Mouse (Mus musculus) c-Kit-positive CD71-positive TER-119-positive erythroid progenitor cells, embryonic 14.5 days (primary cell): ENCODE data around the gene Inafm2.

ENCODE experiments used
- DNase-seq: peaks from one replicate; pipeline ENCODE4 v3.0.0-alpha.2; 2013; ENCODE audit warnings: low spot score

The Inafm2 gene

DNA sequence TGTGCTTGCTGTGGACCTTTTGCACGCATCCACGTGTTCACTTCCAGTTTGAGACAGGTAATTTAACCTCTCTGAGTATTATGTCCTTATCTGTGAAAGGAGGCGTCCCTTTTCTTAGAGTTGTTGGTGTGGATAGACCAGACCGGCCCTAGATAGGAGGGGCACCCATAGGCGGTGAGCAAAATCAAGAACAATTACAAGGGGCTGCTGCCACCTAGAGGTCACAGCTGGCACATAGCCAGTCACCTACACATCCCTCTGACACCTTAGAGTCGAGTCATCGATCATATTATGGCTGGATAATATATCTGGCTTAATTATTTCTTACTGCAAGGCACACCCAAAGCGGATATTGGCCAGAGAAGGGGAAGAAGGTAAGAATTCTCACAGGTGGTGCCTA is 14.3 kb downstream of the Inafm2 start:
- DNase-seq, result peak; percentile 76

DNA sequence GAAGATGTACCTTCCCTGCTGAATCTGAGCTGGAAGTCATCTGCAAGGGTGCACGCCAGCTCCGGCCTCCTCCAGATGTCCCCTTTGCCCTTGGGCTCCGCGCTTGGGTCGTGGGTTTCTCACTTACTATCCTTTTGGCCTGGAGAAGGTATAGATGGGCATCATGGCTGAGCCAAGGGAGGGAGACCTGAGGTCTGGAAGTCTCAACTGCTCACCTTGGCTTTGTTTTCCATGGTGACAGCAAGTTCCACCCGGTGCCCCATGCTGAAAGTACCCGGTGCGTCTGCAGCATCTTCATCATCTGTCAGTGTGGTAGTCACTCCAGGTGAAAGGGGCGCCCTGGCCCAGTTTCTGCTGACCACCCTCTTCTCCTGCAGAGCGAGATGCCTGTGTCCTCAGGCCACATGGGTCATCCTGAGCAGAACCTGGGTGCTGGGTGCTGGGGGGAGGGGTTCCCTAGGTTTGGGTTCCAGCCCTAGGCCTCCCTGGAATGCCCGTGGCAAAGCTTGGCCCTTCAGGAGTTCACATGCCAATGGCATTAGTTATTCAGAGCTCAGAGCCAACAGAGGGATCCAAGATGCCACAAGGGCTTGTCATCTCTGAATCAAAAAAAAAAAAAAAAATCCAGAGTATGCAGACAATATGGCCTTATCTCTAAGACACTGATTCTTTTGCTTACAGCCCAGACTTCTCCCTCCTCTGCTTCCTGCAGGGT is 14.9 kb downstream of the Inafm2 start:
- no peak for DNase-seq

DNA sequence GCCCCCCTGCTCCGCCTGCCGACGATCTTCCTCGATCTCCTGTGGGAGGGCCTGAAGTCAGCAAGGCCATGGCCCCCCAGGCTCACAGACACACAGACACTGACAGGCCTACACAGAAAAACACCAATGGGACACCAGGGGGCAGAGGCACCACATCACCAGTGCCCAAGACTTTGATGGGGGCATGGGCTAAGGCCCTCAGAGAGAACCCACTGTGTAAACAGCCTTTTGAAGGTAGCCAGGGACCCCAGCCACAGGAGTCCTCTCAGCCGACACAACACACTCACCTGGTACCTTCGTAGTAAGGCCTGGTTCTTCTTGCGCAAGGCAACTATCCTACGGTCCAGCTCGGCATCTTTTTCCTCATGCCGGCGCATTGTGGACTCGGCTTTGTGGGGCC is 15.8 kb downstream of the Inafm2 start:
- no peak for DNase-seq

DNA sequence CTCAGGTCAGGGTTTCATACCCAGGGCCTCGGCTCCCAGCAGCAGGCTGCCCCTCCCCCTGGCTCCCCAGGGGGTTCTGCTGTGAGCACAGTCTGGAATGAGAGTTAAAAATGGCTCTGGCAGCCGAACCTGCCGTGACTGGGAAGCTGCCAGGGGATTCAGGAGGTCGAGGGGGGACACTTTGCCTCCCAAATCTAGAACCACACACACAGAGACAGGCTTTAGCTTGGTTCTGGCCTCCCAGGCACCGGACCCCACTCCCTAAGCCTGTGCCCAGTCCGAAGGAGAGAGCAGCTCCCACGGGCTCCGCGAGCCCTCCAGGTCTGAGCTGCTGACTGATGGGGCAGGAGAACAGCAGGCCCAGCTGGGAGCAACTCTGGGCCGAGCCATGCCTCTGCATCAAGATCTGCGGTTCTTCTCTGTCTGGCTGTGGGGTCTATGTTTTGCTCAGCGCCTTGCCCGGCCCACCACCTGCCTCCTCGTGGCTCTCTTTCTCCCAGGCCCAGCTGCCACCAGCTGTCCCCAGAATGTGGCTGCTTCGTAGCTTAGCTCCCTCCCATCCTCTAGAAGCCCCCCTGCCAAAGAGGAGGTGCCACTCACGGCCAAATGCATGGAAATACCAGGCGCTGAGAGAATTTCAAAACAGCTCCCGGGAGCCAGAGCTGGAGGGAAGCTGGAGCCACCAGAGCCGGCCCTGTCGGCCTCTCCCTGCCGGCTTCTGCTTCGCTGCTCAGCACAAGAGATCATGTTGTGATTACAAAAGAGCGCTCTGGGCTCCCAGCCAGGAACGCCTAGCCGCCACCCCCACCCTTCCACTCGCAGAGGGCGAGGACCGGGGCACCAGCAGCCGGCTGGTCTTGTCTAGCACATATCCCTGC is 16.6 kb downstream of the Inafm2 start, which contains the start of gene Ccdc9b:
TSS of gene Ccdc9b (minus strand) at position 756 of the 878 bp plus-strand sequence.
- no peak for DNase-seq

DNA sequence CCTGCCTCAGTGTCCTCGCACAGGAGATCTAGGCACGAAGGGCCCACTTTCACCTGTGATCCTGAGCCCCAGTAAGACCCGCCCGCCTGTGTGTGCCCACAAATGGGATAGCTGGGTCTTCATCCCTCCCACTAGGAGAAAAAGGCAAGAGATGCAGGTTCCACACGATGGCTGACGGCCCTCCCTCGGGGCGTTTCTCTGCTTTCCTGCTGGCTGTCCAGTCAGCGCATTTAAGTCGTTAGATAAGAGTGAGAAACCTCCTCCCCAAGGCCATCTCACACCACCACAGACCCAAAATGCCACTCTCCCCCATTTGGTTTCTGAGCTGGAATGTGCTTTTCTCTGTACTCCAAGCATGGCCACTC is 17.2 kb downstream of the Inafm2 start:
- no peak for DNase-seq

DNA sequence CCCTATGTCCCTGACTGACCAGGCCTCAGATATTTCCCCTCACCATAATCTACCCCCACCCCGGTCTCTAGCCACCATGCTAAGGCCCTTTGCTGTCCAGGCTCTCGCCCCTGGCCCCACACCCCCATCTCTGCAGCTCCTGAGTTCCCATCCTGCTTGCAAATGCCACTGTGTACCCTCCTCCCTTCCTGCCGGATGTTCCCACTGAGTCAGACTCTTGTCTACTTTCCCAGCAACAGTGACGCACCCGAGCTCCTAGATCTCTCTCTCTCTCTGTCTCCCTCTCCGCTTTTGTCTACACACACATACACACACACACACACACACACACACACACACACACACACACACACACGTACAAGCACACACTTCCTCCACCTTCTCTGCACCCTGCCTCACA is 17.9 kb downstream of the Inafm2 start:
- no peak for DNase-seq

DNA sequence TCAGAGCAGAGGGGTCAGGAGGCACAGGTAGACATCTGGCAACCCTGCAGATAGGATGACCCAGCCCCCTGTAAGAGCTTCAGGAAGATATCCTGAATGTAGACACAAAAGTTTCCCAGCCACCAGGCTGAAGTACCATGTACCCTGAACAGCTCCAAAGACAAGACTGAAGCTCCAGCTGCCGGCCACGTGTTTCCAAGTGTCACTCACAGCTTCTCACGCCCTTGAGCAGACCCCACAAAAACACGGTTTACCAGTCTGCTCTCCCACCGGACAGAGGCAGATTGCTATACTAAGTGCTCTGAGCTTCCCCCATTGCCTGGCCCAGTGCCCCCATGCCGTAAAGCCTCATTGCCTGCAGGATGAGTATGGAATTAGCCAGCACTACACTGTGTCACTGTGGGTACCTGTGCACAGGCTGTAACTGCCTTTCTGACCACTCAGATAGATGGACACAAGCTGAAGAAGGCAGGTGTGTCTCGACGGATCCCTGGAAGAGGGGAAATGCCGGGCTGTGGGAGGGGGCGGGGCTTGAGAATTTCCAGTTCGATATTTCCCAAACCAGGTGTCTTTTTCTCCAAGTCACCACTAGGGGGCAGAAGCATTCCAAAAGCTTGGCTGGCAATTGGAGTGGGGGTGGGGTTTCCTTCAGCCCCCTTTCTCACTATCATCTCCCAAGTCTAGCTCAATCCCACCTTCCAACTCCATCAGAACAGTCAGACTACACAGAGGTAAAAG is 18.7 kb downstream of the Inafm2 start:
- DNase-seq, result no peak

DNA sequence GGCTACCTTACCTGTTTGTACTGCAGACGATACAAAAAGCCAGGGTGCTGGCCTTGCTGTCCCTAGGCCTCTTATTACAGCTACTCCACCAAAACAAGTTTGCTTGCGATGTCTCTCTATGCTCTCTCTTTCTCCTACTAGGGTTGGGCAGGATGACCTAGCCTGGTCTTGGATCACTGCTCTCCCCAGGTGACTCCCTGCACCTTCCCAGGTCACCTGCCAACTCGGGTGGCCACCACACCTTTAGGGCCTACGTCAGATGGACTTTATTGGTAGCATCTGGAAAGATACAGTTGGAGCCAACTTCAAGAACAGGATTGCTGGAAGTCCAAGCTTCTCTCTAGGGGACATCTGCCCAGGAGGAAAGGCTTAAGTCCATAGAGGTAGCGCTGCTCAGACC is 19.3 kb downstream of the Inafm2 start:
- no peak for DNase-seq

DNA sequence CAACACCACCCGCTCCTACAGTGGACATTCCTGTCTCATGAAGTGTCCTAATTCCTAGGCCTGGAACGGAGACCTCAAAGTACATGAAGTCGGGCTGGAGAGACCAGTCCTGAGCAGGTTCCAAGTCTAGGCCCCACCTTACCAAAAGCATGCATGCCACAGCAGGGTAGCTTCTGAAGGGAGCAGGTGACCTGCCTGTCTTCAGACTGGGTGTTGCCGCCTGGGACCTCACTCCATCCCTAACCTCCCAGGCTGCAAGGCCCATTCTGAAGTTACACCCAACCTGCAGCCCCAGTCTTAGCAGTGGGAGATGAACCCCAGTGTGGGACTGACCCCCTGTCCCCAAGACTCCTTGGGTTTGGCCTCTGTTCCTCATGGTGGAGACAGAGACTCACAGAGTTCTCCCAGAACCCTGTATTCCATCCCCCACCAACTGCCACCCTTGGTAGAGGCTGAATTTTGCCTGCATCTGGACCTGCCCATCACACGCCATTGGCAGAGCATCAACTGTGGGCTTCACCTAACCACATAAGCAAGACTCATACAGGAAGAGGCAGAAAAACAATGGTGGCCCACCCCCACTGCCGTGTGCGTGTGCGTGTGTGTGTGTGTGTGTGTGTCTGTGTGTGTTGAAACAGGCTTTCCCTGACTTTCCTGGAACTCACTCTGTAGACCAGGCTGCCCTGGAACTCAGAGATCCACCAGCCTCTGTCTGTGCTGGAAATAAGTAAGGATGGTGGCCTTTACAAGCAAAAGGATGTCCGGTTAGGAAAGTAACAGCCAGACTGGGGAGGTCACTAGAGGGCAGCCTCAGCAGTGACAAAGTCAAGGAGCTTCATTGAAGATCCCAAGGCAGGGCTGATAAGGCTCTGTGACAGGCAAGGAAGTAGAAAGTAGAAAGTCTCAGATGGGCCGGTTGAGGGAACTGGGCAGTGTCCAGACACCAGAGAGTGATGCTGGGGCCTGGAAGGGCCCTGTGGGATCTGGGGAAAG is 20.8 kb downstream of the Inafm2 start:
- DNase-seq, result no peak

DNA sequence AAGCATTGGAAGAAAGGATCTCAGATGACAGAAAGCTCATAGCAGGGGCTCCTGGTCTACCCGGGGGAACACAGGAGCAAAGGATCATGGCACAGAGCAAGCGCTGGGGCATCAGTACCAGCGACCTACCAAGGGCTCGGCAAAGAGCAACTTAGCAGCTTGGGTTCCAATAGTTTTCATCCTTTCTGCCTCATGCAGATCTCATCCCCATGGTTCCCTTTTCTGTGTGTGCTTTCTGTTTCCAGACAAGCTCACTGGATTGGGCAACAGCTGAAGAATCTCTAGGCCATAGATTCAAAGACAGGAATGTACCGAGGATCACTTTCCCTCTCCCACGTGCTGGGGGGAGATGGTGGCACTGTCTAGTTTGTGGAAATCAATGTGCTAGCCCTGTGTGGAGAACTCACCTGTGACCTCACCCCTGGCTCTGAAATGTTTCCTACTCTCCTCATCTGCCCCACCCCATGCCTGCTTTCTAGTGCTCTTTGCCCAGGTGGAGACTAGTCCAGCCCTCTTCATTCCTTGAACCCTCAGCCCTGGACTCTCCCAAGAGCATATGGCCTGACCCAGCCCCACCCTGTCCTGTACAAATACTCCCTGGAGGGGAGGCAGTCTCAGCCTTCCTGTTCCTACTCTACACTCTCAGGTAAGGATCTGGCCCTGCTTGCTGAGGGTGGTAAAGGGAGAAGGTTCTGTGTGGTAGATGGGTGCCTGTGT is 26.8 kb downstream of the Inafm2 start, which contains the start of gene Phgr1:
TSS of gene Phgr1 (plus strand) at position 612 of the 717 bp plus-strand sequence.
- DNase-seq, result no peak

DNA sequence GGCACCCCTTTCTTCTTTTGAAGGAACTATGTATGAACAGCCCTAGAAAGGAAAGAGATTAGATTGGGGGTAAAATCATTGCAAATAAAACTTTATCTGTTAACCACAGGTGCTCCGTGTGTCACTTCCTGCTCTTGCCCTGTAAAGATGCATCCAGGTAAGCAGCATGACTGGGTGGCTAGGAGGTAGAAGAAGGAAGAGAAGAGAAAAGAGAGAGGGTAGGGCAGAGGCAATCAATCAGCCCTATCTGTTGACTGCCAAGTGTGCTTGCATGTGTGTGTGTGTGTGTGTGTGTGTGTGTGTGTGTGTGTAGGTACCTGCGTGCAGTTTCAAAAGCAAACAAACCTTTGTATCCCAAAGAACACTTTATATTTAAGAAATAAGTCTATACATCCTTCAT is 29.0 kb downstream of the Inafm2 start:
- no peak for DNase-seq

DNA sequence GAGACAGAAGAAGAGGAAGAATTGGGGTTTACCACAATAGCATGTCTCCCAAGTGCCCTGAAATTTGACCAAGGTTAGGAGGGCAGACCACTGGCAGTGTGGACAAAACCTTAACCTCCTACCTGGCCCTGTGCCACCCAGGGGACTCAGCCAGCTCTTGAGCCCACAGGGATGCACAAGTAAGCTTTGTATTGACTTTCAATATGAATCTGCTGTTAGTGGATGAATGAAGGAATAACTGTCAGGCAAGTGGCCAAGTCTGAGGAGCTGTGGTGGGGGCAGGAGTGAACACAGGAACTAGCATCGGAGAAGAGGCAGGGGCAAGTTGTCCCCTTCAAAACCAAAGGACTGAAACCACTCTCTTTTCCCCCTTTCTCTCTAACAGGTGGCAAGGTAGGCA is 29.8 kb downstream of the Inafm2 start:
- no peak for DNase-seq

DNA sequence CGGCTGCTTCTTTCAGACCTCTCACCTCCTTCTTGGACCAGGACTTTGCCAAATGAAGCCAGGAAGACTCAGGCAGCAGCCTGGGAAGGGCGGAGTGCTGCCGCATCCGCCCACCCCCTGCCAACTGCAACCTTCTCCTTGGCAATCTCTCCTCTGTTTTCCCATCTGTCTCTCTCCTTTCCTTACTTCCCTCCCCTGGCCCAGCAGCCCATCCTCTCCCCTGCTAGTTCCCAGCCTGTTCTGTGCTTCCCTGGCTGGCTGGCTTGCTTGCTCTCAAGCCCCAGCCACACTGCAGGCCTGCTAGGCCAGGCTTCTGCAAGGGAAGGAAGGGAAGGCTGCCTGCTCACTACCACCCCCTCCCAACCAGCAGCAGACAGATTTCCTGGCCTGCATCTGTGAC is 30.3 kb downstream of the Inafm2 start:
- no peak for DNase-seq

DNA sequence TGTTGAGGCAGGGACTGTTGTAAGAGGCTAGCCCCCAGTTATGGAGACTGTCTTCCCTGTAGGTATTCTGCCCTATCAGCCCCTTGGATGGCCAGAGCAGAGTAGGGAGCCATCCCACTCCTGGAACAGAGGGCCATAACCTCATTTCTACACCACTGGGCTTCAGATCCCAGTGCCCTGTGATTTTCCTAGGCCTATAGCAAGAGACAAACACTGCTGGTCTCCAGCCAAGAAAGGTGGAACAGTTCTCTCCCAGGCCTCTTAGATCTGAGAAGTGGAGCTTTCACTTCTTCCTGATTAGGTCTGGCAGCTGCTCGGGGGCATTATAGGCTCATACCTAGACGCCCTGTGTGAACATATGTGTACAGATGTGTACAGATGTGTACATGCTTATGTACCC is 30.7 kb downstream of the Inafm2 start:
- DNase-seq, result no peak

DNA sequence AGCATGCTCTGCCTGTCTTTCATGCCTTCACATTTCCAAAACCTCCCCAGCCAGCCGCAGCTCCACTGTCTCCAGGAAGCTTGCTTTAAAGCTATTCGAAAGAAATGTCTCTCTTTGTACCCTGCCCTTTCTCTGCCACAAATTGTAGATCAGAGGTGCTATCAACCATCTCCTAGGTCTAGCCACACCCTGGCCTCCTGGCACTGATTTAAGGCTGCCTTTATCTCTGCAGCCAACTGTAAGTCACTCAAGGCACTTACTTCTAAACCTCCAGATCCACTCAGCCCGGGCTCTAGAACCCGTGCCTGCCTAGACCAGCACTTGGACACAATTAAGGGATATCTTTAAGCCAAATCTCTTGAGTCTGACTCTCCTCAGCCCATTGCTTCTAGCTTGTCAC is 32.9 kb downstream of the Inafm2 start:
- no peak for DNase-seq

DNA sequence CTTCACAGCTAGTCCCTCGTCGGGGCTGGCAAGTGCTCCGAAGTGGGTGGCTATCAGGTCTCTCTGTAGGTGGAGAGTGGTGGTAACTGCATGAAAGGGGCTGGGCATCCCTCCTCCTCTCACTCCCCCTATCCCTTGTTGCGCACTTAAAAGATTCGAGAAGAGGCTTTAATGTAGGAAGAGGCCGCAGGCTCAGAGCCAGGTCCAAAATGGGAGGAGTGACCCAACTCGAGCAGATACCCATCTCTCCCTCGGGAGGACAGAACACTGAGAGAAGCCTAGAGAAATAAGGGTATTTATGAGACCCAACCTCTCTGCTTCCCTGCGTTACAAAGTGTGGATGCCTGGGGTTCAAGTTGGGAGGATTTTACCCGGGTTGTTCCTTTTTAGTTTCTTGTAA is 33.5 kb downstream of the Inafm2 start:
- no peak for DNase-seq

DNA sequence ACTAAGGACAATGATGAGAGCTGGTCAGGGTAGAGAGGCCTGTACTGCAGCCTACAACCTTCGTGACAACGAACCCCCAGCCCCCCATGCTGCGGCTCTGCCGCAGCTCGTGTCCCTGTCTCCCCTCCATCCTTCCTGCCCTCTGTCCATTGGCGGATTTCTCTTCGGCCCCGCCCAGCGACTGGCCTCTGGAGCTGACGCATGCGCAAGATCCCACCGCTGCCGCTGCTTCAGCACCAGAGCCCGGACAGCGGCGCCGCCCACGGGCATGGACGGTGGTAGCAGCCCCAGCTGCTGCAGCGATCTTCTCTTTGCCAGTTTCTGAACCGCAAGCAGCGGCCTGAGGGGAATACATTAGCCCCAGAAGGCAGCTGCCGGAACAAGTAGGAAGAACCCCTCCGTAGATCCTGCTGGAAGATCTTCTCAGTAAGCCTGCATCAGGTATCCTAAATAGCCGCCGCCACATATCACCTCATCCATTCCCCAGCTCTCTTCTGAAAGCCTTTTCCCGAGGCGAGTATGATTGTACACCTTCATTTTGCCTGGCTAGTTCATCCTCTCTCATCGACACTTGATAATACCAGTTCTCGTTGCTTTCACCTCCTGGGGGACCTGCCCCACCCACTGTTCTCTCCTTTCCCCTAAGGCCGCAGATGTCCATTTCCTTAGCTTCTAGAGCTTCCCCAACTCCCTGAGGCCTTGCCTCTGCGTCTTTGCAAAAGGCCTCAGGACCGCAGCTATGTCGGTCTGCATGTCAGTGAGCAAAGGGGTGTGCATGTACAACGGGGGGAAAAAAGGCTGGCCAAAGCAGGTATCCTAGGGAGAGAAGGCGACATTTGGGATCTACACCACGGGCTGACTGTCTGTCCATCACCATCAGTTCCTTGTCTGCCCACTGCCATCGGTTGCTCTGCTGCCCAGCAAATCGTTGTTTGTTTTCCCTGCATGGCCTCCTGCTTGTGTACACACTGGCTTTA is 34.2 kb downstream of the Inafm2 start, which contains the start of gene Disp2:
TSS of gene Disp2 (plus strand) at position 216 of the 977 bp plus-strand sequence.
- DNase-seq, result peak; percentile 73

DNA sequence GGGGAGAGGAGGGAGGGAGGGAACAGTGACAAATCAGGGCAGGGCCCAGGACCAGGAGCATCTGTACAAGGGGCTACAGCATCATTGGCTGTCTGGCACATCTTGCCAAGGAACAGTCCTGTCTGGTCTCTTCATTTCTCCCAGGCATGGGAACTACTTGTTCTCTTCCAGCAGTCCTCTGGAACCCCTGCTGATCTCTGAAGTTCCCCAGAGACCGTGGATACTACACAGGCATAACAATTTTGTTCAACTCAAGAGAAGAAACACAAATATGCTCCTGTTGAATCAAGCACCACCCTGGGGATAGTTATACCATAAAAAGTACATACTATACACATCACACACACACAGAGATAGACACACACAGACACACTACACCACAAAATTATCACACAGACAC is 35.6 kb downstream of the Inafm2 start:
- DNase-seq, result no peak

DNA sequence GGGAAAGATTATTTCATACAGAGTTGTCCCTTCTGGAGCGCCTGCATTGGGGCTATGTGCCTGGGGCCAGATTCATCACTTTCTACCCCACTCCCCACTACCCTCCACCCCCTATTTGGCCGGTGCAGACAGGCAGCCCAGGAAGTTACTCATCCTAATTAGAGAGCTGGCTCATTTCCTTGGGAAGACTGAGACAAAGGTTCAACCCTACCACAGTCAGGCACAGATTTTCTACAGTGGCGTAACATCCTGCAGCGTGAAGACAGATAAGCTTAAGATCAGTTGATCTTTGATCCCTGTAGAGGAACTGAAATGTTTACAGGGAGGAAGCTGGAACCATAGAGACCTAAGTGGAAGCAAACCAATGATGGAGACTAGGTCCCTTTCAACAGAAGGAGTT is 36.7 kb downstream of the Inafm2 start:
- DNase-seq, result no peak
